Mouse (Mus musculus) C2C12 (cell line): ENCODE results near the gene Lcn8.

Source experiments
- CTCF ChIP-seq: IDR thresholded peaks from one replicate; pipeline ENCODE4 v1.5.1; 2011; ENCODE audit not compliant: control insufficient read depth, insufficient read depth, insufficient read length
- MYOG ChIP-seq: IDR thresholded peaks from one replicate; pipeline ENCODE4 v1.6.1; 2011; ENCODE audit not compliant: control insufficient read depth, insufficient read length; ENCODE audit errors: extremely low read depth
- USF1 ChIP-seq: IDR thresholded peaks from one replicate; pipeline ENCODE4 v1.6.1; 2011; ENCODE audit warnings: low read depth, mild to moderate bottlenecking, control low read depth, moderate library complexity

GRCm38 (mm10) chr2:25628738-25629137 lies 24.2 kb upstream of the Lcn8 start:
- TF ChIP-seq CTCF (no peak), USF1 (no peak), MYOG (no peak)
